7 mouse cellular contexts compared by ENCODE assay signal in genomic region chr4:133058513-133059480, GRCm38 (mm10). TPM values are rescaled to one million over a fixed set of nuclear protein-coding genes. Genes with fewer than 3 reads are reported as not detected.
DNase-seq lines count a peak whose midpoint lies in the region; ATAC-seq lines count a peak whose summit lies in the region.

No protein-coding gene starts in this region.

- H3K9me3 ChIP-seq in kidney, embryonic 16.5 days (ENCODE audit: low read length) = no peaks in the 10 kb centered on the region
- no peaks in the 10 kb centered on the region for H3K9me3 ChIP-seq in heart, embryonic 16.5 days (replicated peaks; ENCODE audit: control insufficient read depth, low read length)

- ATAC-seq in kidney, embryonic 16.5 days (ENCODE audit: low FRiP score, low TSS enrichment) = no peak
- ATAC-seq in heart, embryonic 16.5 days (replicated peaks; ENCODE audit: extremely low read depth, insufficient read depth, low FRiP score) = no peak
- ATAC-seq in megakaryocyte progenitor cell, adult 5-6 weeks (replicated peaks; ENCODE audit: poor library complexity) = peak; percentile 49
- ATAC-seq in inflammation-experienced regulatory T-cells, adult 6 months = no peak

- H3K27me3 ChIP-seq in kidney, embryonic 16.5 days (ENCODE audit: insufficient read depth, low read length) = no peaks in the 10 kb centered on the region
- H3K27me3 ChIP-seq in heart, embryonic 16.5 days (ENCODE audit: control insufficient read depth, insufficient read depth, low read length) = no peaks in the 10 kb centered on the region

- H3K4me3 ChIP-seq in kidney, embryonic 16.5 days (ENCODE audit: low read length) = no peak overlapping the region
- H3K4me3 ChIP-seq in heart, embryonic 16.5 days (ENCODE audit: low read length) = no peak overlapping the region

- H3K9ac ChIP-seq in kidney, embryonic 16.5 days (replicated peaks; ENCODE audit: low read length) = no peak overlapping the region
- H3K9ac ChIP-seq in heart, embryonic 16.5 days (ENCODE audit: low read length) = peak overlapping the region; percentile 14; the same call in 1 of the 2 replicates

- H3K4me1 ChIP-seq in kidney, embryonic 16.5 days (ENCODE audit: insufficient read depth, low read length) = peaks cover 53% of the 10 kb centered on the region
- H3K4me1 ChIP-seq in heart, embryonic 16.5 days (ENCODE audit: control insufficient read depth, insufficient read depth, low read length) = peaks cover 61% of the 10 kb centered on the region

- no peak for DNase-seq in kidney, adult 18-20 months
- peak; percentile 43 for DNase-seq in adipocyte (ENCODE audit: low spot score)
- DNase-seq in urinary bladder, postnatal 25 days (ENCODE audit: low spot score) = no peak

- peaks cover 37% of the 10 kb centered on the region for H3K36me3 ChIP-seq in kidney, embryonic 16.5 days (ENCODE audit: insufficient read depth, low read length)
- H3K36me3 ChIP-seq in heart, embryonic 16.5 days (ENCODE audit: control insufficient read depth, insufficient read depth) = peaks cover 42% of the 10 kb centered on the region

- H3K4me2 ChIP-seq in kidney, embryonic 16.5 days (replicated peaks; ENCODE audit: low read depth, low read length) = no peak overlapping the region
- H3K4me2 ChIP-seq in heart, embryonic 16.5 days (ENCODE audit: low read depth, low read length) = no peak overlapping the region

- 62% methylated on average over 11 of the region's 11 CpGs for WGBS in kidney, embryonic 16.5 days
- WGBS in heart, embryonic 16.5 days = 56% methylated on average over 11 of the region's 11 CpGs

- H3K27ac ChIP-seq in kidney, embryonic 16.5 days (ENCODE audit: low read length) = peak overlapping the region; percentile 88
- H3K27ac ChIP-seq in heart, embryonic 16.5 days (ENCODE audit: low read length) = peak overlapping the region; percentile 90

RNA-seq across cellular contexts. Expression of gene Ahdc1, which starts 47.7 kb away (rescaled TPM):
- 9.8 and 11.7 TPM in 2 replicates for polyA plus RNA-seq in kidney, embryonic 16.5 days (2015; fragmentation: Nextera tagmentation; extraction: Ambion mirVana)
- polyA plus RNA-seq in heart, embryonic 16.5 days (2015; fragmentation: Nextera tagmentation; extraction: Ambion mirVana) = 7.1 and 7.2 TPM in 2 replicates
- total RNA-seq in megakaryocyte progenitor cell, adult 5-6 weeks (2015) = 4.1 and 5.3 TPM in 2 replicates
- total RNA-seq in megakaryocyte progenitor cell, adult 5-6 weeks (2017) = 0.81 and 3.8 TPM in 2 replicates
- 1 to 10 TPM; 1.6 to 2.4 (median 2.4) TPM for polyA plus RNA-seq in inflammation-experienced regulatory T-cells, adult 6 months (2017; shearing (Covaris generic))
